Mouse (Mus musculus) lung, postnatal 0 days (tissue): ENCODE data around the gene Psmg1.

Experiments used
- CTCF ChIP-seq: IDR thresholded peaks from 2 replicates; pipeline ENCODE4 v1.5.1; 2016; ENCODE audit warnings: antibody characterized with exemption, mild to moderate bottlenecking
- EP300 ChIP-seq: IDR thresholded peaks from 2 replicates; pipeline ENCODE4 v1.6.1; 2016; ENCODE audit warnings: antibody characterized with exemption, mild to moderate bottlenecking, control low read depth

- TF ChIP-seq CTCF (no peak), EP300 (no peak)
Measured at GRCm38 (mm10) chr16:95958080-95958479, 32.7 kb downstream of the Psmg1 start.
